Mouse (Mus musculus): Measurements from ENCODE around the gene Scn9a.

- TF ChIP-seq GATA1 (IDR thresholded peaks at IDR 0.05; ENCODE audit: low read depth, low read length) (no peak), MAZ (IDR thresholded peaks at IDR 0.05; ENCODE audit: low read depth, low read length) (no peak), POLR2A (IDR thresholded peaks at IDR 0.05; ENCODE audit: control insufficient read depth in 1 of 2, insufficient read depth in 1 of 2, low read depth in 1 of 2, low read length in 2 of 2, poor library complexity in 1 of 2) (no peak), CHD1 (IDR thresholded peaks at IDR 0.05; ENCODE audit: low read depth, low read length) (no peak), CTCF (IDR thresholded peaks at IDR 0.05 in 2 of 3, conservative IDR thresholded peaks at IDR 0.05 in 1 of 3; ENCODE audit: control insufficient read depth in 1 of 3, insufficient read depth in 1 of 3, low read depth in 2 of 3, low read length in 3 of 3, poor library complexity in 1 of 3, severe bottlenecking in 1 of 3) (no peak), EP300 (IDR thresholded peaks at IDR 0.05; ENCODE audit: low read depth in 1 of 2, low read length in 2 of 2) (no peak), MAX (IDR thresholded peaks at IDR 0.05; ENCODE audit: low read length) (no peak), USF2 (IDR thresholded peaks at IDR 0.05; ENCODE audit: borderline replicate concordance in 1 of 2, insufficient read depth in 1 of 2, low read depth in 1 of 2, low read length in 2 of 2) (no peak), POLR2AphosphoS2 (IDR thresholded peaks at IDR 0.05; ENCODE audit: low read length) (no peak), TBP (IDR thresholded peaks at IDR 0.05; ENCODE audit: low read depth, low read length) (no peak), RAD21 (IDR thresholded peaks at IDR 0.05; ENCODE audit: low read depth, low read length) (no peak), SMC3 (IDR thresholded peaks at IDR 0.05; ENCODE audit: low read depth, low read length) (no peak), USF1 (IDR thresholded peaks at IDR 0.05; ENCODE audit: low read depth, low read length) (no peak)
These were observed 44.6 kb downstream of the Scn9a start for GRCm38 (mm10) chr2:66590151-66590550.
